Mouse (Mus musculus) left cerebral cortex, adult 18-20 months (tissue): ENCODE measurements at regions not wholly inside any gene's neighbourhood (a gene's known extent, or its start where the extent isn't known, plus 50 kb on each side); places are given as distances from the start of the nearest gene placed in this dataset.

Experiments used
- DNase-seq, 2 experiments: peaks; one replicate each; pipeline ENCODE4 v3.0.0; 2021 to 2022; ENCODE audit warnings: low spot score in 2 of 2, mixed read lengths in 1 of 2

GRCm38 (mm10) chr4:9218380-9218779 lies 979.5 kb upstream of the Car8 start:
- DNase-seq, result no peak

GRCm38 (mm10) chr4:9208606-9209005 lies 969.8 kb upstream of the Car8 start:
- DNase-seq, result no peak

- DNase-seq, result no peak
Measured at GRCm38 (mm10) chr4:9200012-9200411, 961.2 kb upstream of the Car8 start.

GRCm38 (mm10) chr4:9196435-9196834 lies 957.6 kb upstream of the Car8 start:
- no peak for DNase-seq

GRCm38 (mm10) chr4:9193121-9193520 lies 954.3 kb upstream of the Car8 start:
- peak in 1 of 2 experiments; percentile 28 for DNase-seq

GRCm38 (mm10) chr4:9185156-9185875 lies 946.5 kb upstream of the Car8 start:
- no peak for DNase-seq

GRCm38 (mm10) chr4:9184451-9185121 lies 945.7 kb upstream of the Car8 start:
- no peak for DNase-seq

- no peak for DNase-seq
Measured at GRCm38 (mm10) chr4:9174365-9174764, 935.5 kb upstream of the Car8 start.

- DNase-seq, result no peak
Measured at GRCm38 (mm10) chr4:9162374-9162773, 923.5 kb upstream of the Car8 start.

GRCm38 (mm10) chr4:9161814-9162133 lies 922.9 kb upstream of the Car8 start:
- DNase-seq, result no peak

- no peak for DNase-seq
Measured at GRCm38 (mm10) chr4:9161068-9161813, 922.4 kb upstream of the Car8 start.

- DNase-seq, result no peak
Measured at GRCm38 (mm10) chr4:9147732-9148131, 908.9 kb upstream of the Car8 start.

GRCm38 (mm10) chr4:9144226-9145215 lies 905.7 kb upstream of the Car8 start:
- no peak for DNase-seq

GRCm38 (mm10) chr4:9143087-9143486 lies 904.2 kb upstream of the Car8 start:
- DNase-seq, result no peak

GRCm38 (mm10) chr4:9141946-9142683 lies 903.3 kb upstream of the Car8 start:
- DNase-seq, result no peak

GRCm38 (mm10) chr4:9140691-9141090 lies 901.9 kb upstream of the Car8 start:
- no peak for DNase-seq

- DNase-seq, result no peak
Measured at GRCm38 (mm10) chr4:9136657-9137056, 897.8 kb upstream of the Car8 start.

GRCm38 (mm10) chr4:9136188-9136569 lies 897.3 kb upstream of the Car8 start:
- DNase-seq, result peak; percentile 35 to 40

GRCm38 (mm10) chr4:9135481-9136187 lies 896.8 kb upstream of the Car8 start:
- DNase-seq, result peak; percentile 98 to 100

GRCm38 (mm10) chr4:9133695-9134094 lies 894.9 kb upstream of the Car8 start:
- DNase-seq, result peak; percentile 28 to 52
